Mouse (Mus musculus) heart, embryonic 16.5 days (tissue): ENCODE data around the gene Utrn. TPM values are rescaled to one million over a fixed set of nuclear protein-coding genes. Genes with fewer than 3 reads are reported as not detected.

Experiments used
- ATAC-seq: fragments of 200-750 bp; cut with Nextera tagmentation; replicated peaks from 2 replicates; pipeline ENCODE4 v1.8.0; 2017; ENCODE audit warnings: moderate number of reproducible peaks; ENCODE audit not compliant: insufficient read depth, low FRiP score; ENCODE audit errors: extremely low read depth
- H3K27ac ChIP-seq: fragments of 300-500 bp; sonication (generic); 2 replicates; pipeline ENCODE4 v1.5.1; 2014; ENCODE audit warnings: mild to moderate bottlenecking, low read length, control low read depth, moderate library complexity
- H3K27me3 ChIP-seq: fragments of 300-500 bp; sonication (generic); 2 replicates; pipeline ENCODE4 v1.6.1; 2014; ENCODE audit warnings: low read length, mixed read lengths; ENCODE audit not compliant: control insufficient read depth, insufficient read depth
- H3K36me3 ChIP-seq: fragments of 300-500 bp; sonication (generic); 2 replicates; pipeline ENCODE4 v1.6.1; 2014; ENCODE audit not compliant: control insufficient read depth, insufficient read depth
- H3K4me1 ChIP-seq: fragments of 300-500 bp; sonication (generic); 2 replicates; pipeline ENCODE4 v1.6.1; 2014; ENCODE audit warnings: low read length, mixed read lengths; ENCODE audit not compliant: control insufficient read depth, insufficient read depth
- H3K4me2 ChIP-seq: fragments of 300-500 bp; sonication (generic); 2 replicates; pipeline ENCODE4 v1.6.1; 2014; ENCODE audit warnings: low read depth, mild to moderate bottlenecking, control low read depth, low read length
- H3K4me3 ChIP-seq: fragments of 300-500 bp; sonication (generic); 2 replicates; pipeline ENCODE4 v1.5.1; 2014; ENCODE audit warnings: mild to moderate bottlenecking, control low read depth, low read length
- H3K9ac ChIP-seq: fragments of 300-500 bp; sonication (generic); 2 replicates; pipeline ENCODE4 v1.6.1; 2014; ENCODE audit warnings: low read length, control low read depth
- H3K9me3 ChIP-seq: fragments of 300-500 bp; sonication (generic); replicated peaks from 2 replicates; pipeline ENCODE4 v1.6.1; 2016; ENCODE audit warnings: low read length; ENCODE audit not compliant: control insufficient read depth
- WGBS: fragments of 180-500 bp; shearing (Covaris S2); extraction: QIAGEN DNeasy Blood & Tissue Kit; methylation state at CpG from one replicate; pipeline ENCODE4 v1.1.7; 2014; 5-methylcytosine and 5-hydroxymethylcytosine counted together
- polyA plus RNA-seq: library from polyadenylated mRNA; unstranded; fragments of >200 nt; fragmentation: Nextera tagmentation; extraction: Ambion mirVana; gene quantifications from 2 replicates; pipeline ENCODE4 v1.2.1, GENCODE M21; 2015

Utrn gene
- polyA plus RNA-seq, 1 experiment from 2014 or later, result 65.7 TPM

- no peak overlapping the region for H3K9ac ChIP-seq
- ATAC-seq, result no peak
- H3K27me3 ChIP-seq, result no peaks in the 10 kb centered on the region
- WGBS, result 87% methylated on average over 14 of the region's 14 CpGs
- peaks cover 2% of the 10 kb centered on the region; the same call in 1 of the 2 replicates for H3K36me3 ChIP-seq
- H3K27ac ChIP-seq, result no peak overlapping the region
- H3K4me3 ChIP-seq, result no peak overlapping the region
- H3K4me2 ChIP-seq, result no peak overlapping the region
- no peaks in the 10 kb centered on the region for H3K9me3 ChIP-seq
- no peaks in the 10 kb centered on the region for H3K4me1 ChIP-seq
Measured at GRCm38 (mm10) chr10:12474850-12475621, 394.1 kb downstream of the Utrn start.

GRCm38 (mm10) chr10:12469391-12470057 lies 399.6 kb downstream of the Utrn start:
- WGBS, result 60% methylated on average over 5 of the region's 5 CpGs
- Histone ChIP-seq H3K36me3 (no peaks in the 10 kb centered on the region; the same call in 1 of the 2 replicates), H3K4me1 (no peaks in the 10 kb centered on the region), H3K9ac (no peak overlapping the region), H3K27me3 (no peaks in the 10 kb centered on the region), H3K4me2 (no peak overlapping the region), H3K9me3 (no peaks in the 10 kb centered on the region), H3K4me3 (no peak overlapping the region), H3K27ac (no peak overlapping the region)
- ATAC-seq, result no peak

- peaks cover 9% of the 10 kb centered on the region; the same call in 1 of the 2 replicates for H3K36me3 ChIP-seq
- no peak for ATAC-seq
- 69% methylated on average over 2 of the region's 2 CpGs for WGBS
- no peak overlapping the region for H3K4me2 ChIP-seq
- H3K9ac ChIP-seq, result no peak overlapping the region
- no peaks in the 10 kb centered on the region for H3K9me3 ChIP-seq
- H3K27ac ChIP-seq, result no peak overlapping the region
- H3K27me3 ChIP-seq, result no peaks in the 10 kb centered on the region
- H3K4me3 ChIP-seq, result no peak overlapping the region
- H3K4me1 ChIP-seq, result no peaks in the 10 kb centered on the region
Measured at GRCm38 (mm10) chr10:12467544-12467943, 401.6 kb downstream of the Utrn start.

GRCm38 (mm10) chr10:12460945-12461344 lies 408.2 kb downstream of the Utrn start:
- no peaks in the 10 kb centered on the region for H3K27me3 ChIP-seq
- H3K9me3 ChIP-seq, result no peaks in the 10 kb centered on the region
- H3K4me3 ChIP-seq, result no peak overlapping the region
- no peak overlapping the region for H3K4me2 ChIP-seq
- no peak for ATAC-seq
- no peak overlapping the region for H3K9ac ChIP-seq
- no peaks in the 10 kb centered on the region for H3K4me1 ChIP-seq
- H3K27ac ChIP-seq, result no peak overlapping the region
- H3K36me3 ChIP-seq, result peaks cover 17% of the 10 kb centered on the region

GRCm38 (mm10) chr10:12456867-12457266 lies 412.3 kb downstream of the Utrn start:
- peaks cover 12% of the 10 kb centered on the region for H3K36me3 ChIP-seq
- H3K27ac ChIP-seq, result no peak overlapping the region
- no peak overlapping the region for H3K4me3 ChIP-seq
- ATAC-seq, result no peak
- H3K4me1 ChIP-seq, result no peaks in the 10 kb centered on the region
- no peak overlapping the region for H3K9ac ChIP-seq
- no peak overlapping the region for H3K4me2 ChIP-seq
- no peaks in the 10 kb centered on the region for H3K27me3 ChIP-seq
- WGBS, result 87% methylated on average over 1 of the region's 1 CpGs
- H3K9me3 ChIP-seq, result no peaks in the 10 kb centered on the region

GRCm38 (mm10) chr10:12452641-12453040 lies 416.5 kb downstream of the Utrn start:
- ATAC-seq, result no peak

GRCm38 (mm10) chr10:12444122-12444521 lies 425.0 kb downstream of the Utrn start:
- Histone ChIP-seq H3K9me3 (no peaks in the 10 kb centered on the region), H3K4me1 (no peaks in the 10 kb centered on the region), H3K4me2 (no peak overlapping the region), H3K27ac (no peak overlapping the region), H3K9ac (no peak overlapping the region), H3K4me3 (no peak overlapping the region), H3K36me3 (peaks cover 19% of the 10 kb centered on the region), H3K27me3 (no peaks in the 10 kb centered on the region)
- 85% methylated on average over 4 of the region's 4 CpGs for WGBS
- no peak for ATAC-seq

More at GRCm38 (mm10) chr10:12452641-12453040, 416.5 kb downstream of the Utrn start:
- H3K9me3 ChIP-seq, result no peaks in the 10 kb centered on the region
- no peak overlapping the region for H3K9ac ChIP-seq
- peaks cover 12% of the 10 kb centered on the region for H3K36me3 ChIP-seq
- no peak overlapping the region for H3K4me3 ChIP-seq
- no peaks in the 10 kb centered on the region for H3K4me1 ChIP-seq
- H3K27me3 ChIP-seq, result no peaks in the 10 kb centered on the region
- H3K4me2 ChIP-seq, result no peak overlapping the region
- no peak overlapping the region for H3K27ac ChIP-seq
- WGBS, result 84% methylated on average over 2 of the region's 2 CpGs

- H3K36me3 ChIP-seq, result peaks cover 7% of the 10 kb centered on the region; the same call in 1 of the 2 replicates
- no peak overlapping the region for H3K9ac ChIP-seq
- no peak for ATAC-seq
- no peak overlapping the region for H3K4me2 ChIP-seq
- no peaks in the 10 kb centered on the region for H3K4me1 ChIP-seq
- no peak overlapping the region for H3K27ac ChIP-seq
- H3K9me3 ChIP-seq, result no peaks in the 10 kb centered on the region
- H3K27me3 ChIP-seq, result no peaks in the 10 kb centered on the region
- 91% methylated on average over 2 of the region's 2 CpGs for WGBS
- H3K4me3 ChIP-seq, result no peak overlapping the region
Measured at GRCm38 (mm10) chr10:12433161-12433560, 436.0 kb downstream of the Utrn start.

- Histone ChIP-seq H3K4me2 (no peak overlapping the region), H3K4me3 (no peak overlapping the region), H3K9me3 (no peaks in the 10 kb centered on the region), H3K9ac (no peak overlapping the region), H3K27me3 (no peaks in the 10 kb centered on the region), H3K36me3 (peaks cover 4% of the 10 kb centered on the region; the same call in 1 of the 2 replicates), H3K27ac (peak overlapping the region; percentile 76), H3K4me1 (peaks cover 4% of the 10 kb centered on the region; the same call in 1 of the 2 replicates)
- no peak for ATAC-seq
Measured at GRCm38 (mm10) chr10:12430399-12430798, 438.8 kb downstream of the Utrn start.
